Mouse (Mus musculus): Measurements from ENCODE around the gene Mllt3. TPM values are rescaled to one million over a fixed set of nuclear protein-coding genes. Genes with fewer than 3 reads are reported as not detected.
A peak's percentile ranks its signal among the peaks of the same experiment; 100 is the strongest.

Mllt3 gene
- polyA plus RNA-seq, 1 experiment from 2014 or later: 130 TPM

DNA sequence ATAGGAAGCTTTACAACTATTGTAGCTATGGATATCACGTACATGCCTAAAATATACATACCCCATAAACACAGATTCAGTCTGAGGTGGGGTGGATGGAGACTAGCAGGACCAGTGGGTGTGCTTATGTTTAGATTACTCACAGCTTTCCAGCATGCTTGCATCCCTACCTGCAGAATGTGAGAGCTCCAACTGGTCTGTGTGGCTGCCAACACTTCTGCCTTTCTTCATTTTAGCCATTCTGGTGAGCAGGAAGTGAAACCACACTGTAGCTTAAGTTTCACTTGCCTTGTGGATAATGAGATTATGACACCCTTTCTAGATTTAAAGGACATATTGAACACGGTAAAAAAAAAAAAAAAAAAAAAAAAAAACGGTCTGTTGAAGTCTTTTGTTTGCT lies 88.8 kb downstream of the Mllt3 start:
- no peak overlapping the region for H3K4me2 ChIP-seq (ENCODE audit: low read length)
- H3K4me3 ChIP-seq (replicated peaks; ENCODE audit: low read length): no peak overlapping the region
- H3K36me3 ChIP-seq (ENCODE audit: control insufficient read depth, insufficient read depth): no peaks in the 10 kb centered on the region
- H3K9me3 ChIP-seq (ENCODE audit: control insufficient read depth, low read length): no peaks in the 10 kb centered on the region
- no peak overlapping the region for H3K27ac ChIP-seq (ENCODE audit: low read length)
- H3K4me1 ChIP-seq (replicated peaks; ENCODE audit: control insufficient read depth, insufficient read depth, low read length): peaks cover 5% of the 10 kb centered on the region; the same call in 1 of the 2 replicates
- no peak overlapping the region for H3K9ac ChIP-seq (replicated peaks; ENCODE audit: low read depth, low read length)
- no peaks in the 10 kb centered on the region for H3K27me3 ChIP-seq (replicated peaks; ENCODE audit: control insufficient read depth, insufficient read depth, low read length)
- no peak for ATAC-seq
- 64% methylated on average over 3 of the region's 3 CpGs for WGBS

DNA sequence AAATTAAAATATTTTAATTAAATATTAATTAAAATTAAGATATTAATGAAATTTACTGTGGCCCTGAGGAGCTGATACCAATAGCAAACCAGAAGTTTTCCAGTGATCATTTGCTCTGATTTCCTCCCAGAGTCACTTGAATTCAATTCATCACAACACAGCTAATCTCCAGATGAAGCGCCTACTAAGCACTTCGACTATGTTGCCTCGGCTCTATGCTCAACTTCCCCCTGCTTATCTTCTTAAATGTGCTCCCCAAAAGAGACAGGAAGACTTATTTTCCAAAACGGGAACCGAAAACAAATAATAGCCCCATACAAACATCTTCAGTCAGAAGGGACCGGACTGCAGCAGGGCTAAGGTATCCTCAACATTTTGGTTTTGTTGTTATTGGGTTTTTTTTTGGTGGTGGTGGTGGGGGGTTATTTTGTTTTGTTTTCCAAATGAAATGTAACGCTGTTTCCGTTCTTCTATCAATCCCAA lies 90.2 kb downstream of the Mllt3 start:
- 76% methylated on average over 8 of the region's 8 CpGs for WGBS
- ATAC-seq: no peak

DNA sequence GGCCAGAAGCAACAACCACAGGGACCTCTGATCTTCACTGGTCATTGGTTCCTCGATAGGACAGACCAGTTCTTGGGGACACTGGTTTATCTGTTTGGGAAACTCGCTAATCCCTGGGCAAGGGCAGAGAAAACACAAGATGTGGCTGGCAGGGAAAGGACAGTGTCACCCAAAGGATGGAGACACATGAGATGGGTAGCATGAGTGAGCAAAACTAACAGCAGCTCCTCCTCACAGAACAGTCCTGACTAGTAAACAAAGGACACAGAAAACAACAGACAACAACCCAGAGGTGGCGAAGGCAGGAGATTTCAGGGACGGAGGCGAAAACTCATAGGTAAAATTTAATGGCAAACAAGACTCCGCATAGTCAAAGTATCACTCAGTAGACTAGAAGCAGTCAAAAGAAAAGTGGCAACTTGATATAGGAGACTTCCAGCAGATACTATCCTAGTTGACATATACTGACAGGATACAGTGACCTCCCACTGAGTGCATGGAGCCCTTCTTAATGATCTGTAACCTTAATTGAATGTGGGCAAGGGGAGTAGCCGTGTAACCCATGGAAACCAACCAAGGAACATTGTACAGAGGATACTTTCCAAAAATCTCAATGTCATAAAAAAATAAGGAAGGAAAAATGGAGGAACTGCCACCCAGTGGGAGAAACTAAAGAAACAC lies 93.5 kb downstream of the Mllt3 start:
- Histone ChIP-seq H3K4me2 (ENCODE audit: low read length) (no peak overlapping the region), H3K27ac (ENCODE audit: low read length) (no peak overlapping the region), H3K36me3 (ENCODE audit: control insufficient read depth, insufficient read depth) (no peaks in the 10 kb centered on the region), H3K4me3 (replicated peaks; ENCODE audit: low read length) (no peak overlapping the region), H3K9me3 (ENCODE audit: control insufficient read depth, low read length) (no peaks in the 10 kb centered on the region), H3K4me1 (replicated peaks; ENCODE audit: control insufficient read depth, insufficient read depth, low read length) (peaks cover 9% of the 10 kb centered on the region), H3K27me3 (replicated peaks; ENCODE audit: control insufficient read depth, insufficient read depth, low read length) (no peaks in the 10 kb centered on the region), H3K9ac (replicated peaks; ENCODE audit: low read depth, low read length) (no peak overlapping the region)
- no peak for ATAC-seq
- WGBS: 92% methylated on average over 7 of the region's 7 CpGs

More for the DNA sequence above, 90.2 kb downstream of the Mllt3 start:
- Histone ChIP-seq H3K4me3 (replicated peaks; ENCODE audit: low read length) (no peak overlapping the region), H3K4me1 (replicated peaks; ENCODE audit: control insufficient read depth, insufficient read depth, low read length) (peaks cover 5% of the 10 kb centered on the region; the same call in 1 of the 2 replicates), H3K9me3 (ENCODE audit: control insufficient read depth, low read length) (no peaks in the 10 kb centered on the region), H3K36me3 (ENCODE audit: control insufficient read depth, insufficient read depth) (no peaks in the 10 kb centered on the region), H3K27ac (ENCODE audit: low read length) (no peak overlapping the region), H3K9ac (replicated peaks; ENCODE audit: low read depth, low read length) (no peak overlapping the region), H3K4me2 (ENCODE audit: low read length) (no peak overlapping the region), H3K27me3 (replicated peaks; ENCODE audit: control insufficient read depth, insufficient read depth, low read length) (no peaks in the 10 kb centered on the region)

DNA sequence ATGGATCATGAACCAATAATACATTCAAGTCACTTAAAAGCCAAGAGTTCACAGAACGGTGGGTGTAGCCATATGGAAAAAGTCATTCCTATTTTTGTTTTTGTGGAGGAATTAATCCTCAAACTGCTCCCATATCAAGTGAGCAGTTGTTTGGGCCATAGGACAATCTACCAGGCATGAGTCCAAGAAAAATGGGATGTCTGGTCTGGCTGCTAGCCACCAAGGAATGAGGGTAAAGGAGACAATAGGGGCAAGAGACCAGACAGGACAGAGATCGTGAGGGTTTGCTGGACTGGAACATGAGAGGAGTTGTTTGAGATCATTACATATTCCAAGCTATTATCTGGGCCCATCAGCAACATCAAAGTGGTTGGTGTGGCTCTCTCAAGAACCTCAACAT lies 96.8 kb downstream of the Mllt3 start:
- H3K4me3 ChIP-seq (replicated peaks; ENCODE audit: low read length): no peak overlapping the region
- WGBS: 47% methylated on average over 2 of the region's 2 CpGs
- H3K27me3 ChIP-seq (replicated peaks; ENCODE audit: control insufficient read depth, insufficient read depth, low read length): no peaks in the 10 kb centered on the region
- no peak overlapping the region for H3K4me2 ChIP-seq (ENCODE audit: low read length)
- H3K36me3 ChIP-seq (ENCODE audit: control insufficient read depth, insufficient read depth): no peaks in the 10 kb centered on the region
- no peak for ATAC-seq
- peaks cover 17% of the 10 kb centered on the region for H3K4me1 ChIP-seq (replicated peaks; ENCODE audit: control insufficient read depth, insufficient read depth, low read length)
- H3K9ac ChIP-seq (replicated peaks; ENCODE audit: low read depth, low read length): no peak overlapping the region
- no peak overlapping the region for H3K27ac ChIP-seq (ENCODE audit: low read length)
- H3K9me3 ChIP-seq (ENCODE audit: control insufficient read depth, low read length): no peaks in the 10 kb centered on the region

DNA sequence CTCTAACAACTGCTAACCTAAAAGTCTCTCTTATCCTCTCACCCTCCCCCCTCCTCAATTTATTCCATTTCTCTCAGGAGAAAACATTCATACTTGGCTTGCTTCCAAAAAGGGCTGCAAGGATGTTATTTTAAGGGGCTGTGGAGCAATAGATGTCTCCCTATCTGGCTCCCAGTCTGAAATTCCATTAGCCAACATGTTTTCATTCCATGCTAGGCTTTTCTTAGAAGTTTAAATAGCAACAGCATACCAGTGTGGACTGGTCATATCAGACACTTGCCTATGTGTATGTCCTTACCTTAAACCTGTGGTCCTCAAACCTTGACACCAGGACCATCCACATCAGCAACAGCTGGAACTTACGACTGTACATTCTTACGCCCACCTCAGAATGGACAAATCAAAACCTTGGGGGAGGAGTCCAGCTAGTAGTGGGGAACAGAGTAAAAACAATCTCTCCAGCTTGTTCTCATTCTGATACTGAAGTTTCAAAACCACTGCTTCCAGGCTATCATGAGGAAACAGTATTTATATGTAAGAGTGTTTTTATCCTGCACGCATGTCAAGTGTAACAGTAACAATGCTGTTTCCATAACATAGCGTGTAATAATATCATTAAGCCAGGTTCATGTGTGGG lies 99.3 kb downstream of the Mllt3 start:
- no peaks in the 10 kb centered on the region for H3K36me3 ChIP-seq (ENCODE audit: control insufficient read depth, insufficient read depth)
- no peaks in the 10 kb centered on the region for H3K27me3 ChIP-seq (replicated peaks; ENCODE audit: control insufficient read depth, insufficient read depth, low read length)
- H3K4me1 ChIP-seq (replicated peaks; ENCODE audit: control insufficient read depth, insufficient read depth, low read length): peaks cover 29% of the 10 kb centered on the region
- no peak overlapping the region for H3K4me3 ChIP-seq (replicated peaks; ENCODE audit: low read length)
- no peak overlapping the region for H3K27ac ChIP-seq (ENCODE audit: low read length)
- 81% methylated on average over 4 of the region's 4 CpGs for WGBS
- no peak overlapping the region for H3K9ac ChIP-seq (replicated peaks; ENCODE audit: low read depth, low read length)
- ATAC-seq: no peak; the same call in 1 of the 2 replicates
- no peak overlapping the region for H3K4me2 ChIP-seq (ENCODE audit: low read length)
- H3K9me3 ChIP-seq (ENCODE audit: control insufficient read depth, low read length): no peaks in the 10 kb centered on the region

DNA sequence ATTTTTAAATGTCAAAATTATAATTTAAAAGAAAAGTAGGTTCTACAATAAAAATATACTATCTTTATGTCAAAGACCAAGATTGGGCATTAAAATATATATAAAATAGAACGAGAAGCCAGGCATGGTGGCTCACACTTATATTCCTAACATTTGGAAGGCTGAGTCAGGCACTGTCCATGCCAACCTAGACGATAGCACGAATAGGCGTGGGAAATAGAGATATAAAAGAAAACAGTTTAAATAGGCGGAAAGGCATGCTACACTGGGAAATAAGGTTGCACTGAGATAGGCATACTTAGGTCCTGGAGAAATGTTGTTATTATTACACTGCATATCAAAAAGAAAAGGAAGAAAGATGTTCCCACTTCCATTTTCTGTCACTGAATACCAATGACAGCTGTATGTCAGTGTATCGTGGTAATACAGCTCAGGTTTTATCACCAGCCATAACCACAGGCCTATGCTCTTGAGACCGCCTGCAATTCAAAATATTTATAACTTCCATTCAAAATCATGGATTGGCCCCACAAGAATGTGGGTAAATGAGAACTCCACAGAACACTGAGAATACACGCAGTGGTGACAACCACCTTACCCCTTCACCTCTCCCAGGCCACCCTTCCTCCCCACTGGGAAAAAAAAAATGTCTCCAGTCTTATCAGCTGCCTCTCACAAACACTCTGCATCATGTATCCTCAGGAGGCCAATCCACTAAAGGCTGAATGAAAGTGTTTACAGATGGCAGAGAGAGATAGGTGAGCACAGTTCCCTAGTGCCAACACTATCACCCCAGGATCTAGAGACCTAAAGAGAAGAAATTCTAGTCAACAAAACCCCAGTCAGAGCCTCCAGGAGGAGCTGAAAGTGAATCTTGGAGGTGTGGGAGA lies 102.6 kb downstream of the Mllt3 start:
- ATAC-seq: no peak
- Histone ChIP-seq H3K36me3 (ENCODE audit: control insufficient read depth, insufficient read depth) (no peaks in the 10 kb centered on the region; the same call in 1 of the 2 replicates), H3K27ac (ENCODE audit: low read length) (no peak overlapping the region), H3K4me2 (ENCODE audit: low read length) (no peak overlapping the region), H3K4me3 (replicated peaks; ENCODE audit: low read length) (no peak overlapping the region), H3K9me3 (ENCODE audit: control insufficient read depth, low read length) (no peaks in the 10 kb centered on the region), H3K9ac (replicated peaks; ENCODE audit: low read depth, low read length) (no peak overlapping the region), H3K27me3 (replicated peaks; ENCODE audit: control insufficient read depth, insufficient read depth, low read length) (no peaks in the 10 kb centered on the region), H3K4me1 (replicated peaks; ENCODE audit: control insufficient read depth, insufficient read depth, low read length) (peaks cover 39% of the 10 kb centered on the region)
- WGBS: 83% methylated on average over 8 of the region's 8 CpGs

DNA sequence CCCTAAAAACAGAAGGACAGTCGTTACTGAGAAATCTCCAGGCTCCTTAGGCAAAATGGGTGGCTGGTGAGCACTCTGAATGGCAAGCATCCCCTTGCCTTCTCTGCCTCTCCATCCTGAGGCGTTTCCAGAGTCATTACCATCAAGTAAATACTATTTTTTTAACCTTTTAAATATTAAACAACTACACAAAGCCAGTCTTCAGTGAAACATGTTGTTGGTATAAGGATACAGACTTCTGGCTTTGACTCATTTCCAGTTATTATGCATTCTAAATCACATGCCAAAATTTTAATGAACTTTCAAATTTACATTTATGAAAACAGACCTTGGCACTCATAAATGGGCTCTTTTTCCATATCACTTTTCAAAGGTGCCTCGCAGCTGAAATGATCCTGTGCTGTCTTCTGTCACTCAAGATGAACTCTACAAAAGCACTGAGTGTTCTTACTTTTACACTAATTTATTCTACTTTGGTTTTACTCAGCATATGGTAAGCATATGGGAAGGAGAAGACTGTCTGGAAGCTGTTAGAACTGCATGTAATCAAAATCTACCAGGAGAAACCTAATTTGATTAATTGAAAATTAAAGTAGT lies 104.5 kb downstream of the Mllt3 start:
- Histone ChIP-seq H3K27me3 (replicated peaks; ENCODE audit: control insufficient read depth, insufficient read depth, low read length) (no peaks in the 10 kb centered on the region), H3K4me1 (replicated peaks; ENCODE audit: control insufficient read depth, insufficient read depth, low read length) (peaks cover 30% of the 10 kb centered on the region), H3K9me3 (ENCODE audit: control insufficient read depth, low read length) (no peaks in the 10 kb centered on the region), H3K9ac (replicated peaks; ENCODE audit: low read depth, low read length) (no peak overlapping the region), H3K27ac (ENCODE audit: low read length) (peak overlapping the region; percentile 87), H3K4me3 (replicated peaks; ENCODE audit: low read length) (no peak overlapping the region), H3K4me2 (ENCODE audit: low read length) (no peak overlapping the region; the same call in 1 of the 2 replicates), H3K36me3 (ENCODE audit: control insufficient read depth, insufficient read depth) (no peaks in the 10 kb centered on the region; the same call in 1 of the 2 replicates)
- ATAC-seq: peak; percentile 91
- WGBS: 20% methylated on average over 3 of the region's 3 CpGs

DNA sequence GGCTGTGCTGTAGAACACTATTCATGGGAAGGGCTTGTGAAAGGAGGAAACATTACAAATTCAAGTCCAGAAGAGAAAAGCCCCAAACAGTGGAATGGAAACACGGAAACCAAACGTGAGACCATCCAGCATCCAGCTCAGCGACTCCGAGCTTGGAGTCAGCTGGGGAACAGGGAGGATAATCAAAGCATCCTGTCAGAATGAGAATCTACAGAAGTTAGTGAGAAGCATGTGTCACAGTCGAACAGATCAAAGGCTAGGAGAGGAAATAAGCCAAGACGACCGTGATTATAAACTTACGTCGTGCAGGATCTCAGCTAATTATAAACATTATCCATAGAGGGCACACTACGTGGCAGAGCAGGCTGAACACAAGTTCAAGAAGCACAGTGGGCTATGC lies 105.8 kb downstream of the Mllt3 start:
- 45% methylated on average over 10 of the region's 10 CpGs for WGBS
- H3K27me3 ChIP-seq (replicated peaks; ENCODE audit: control insufficient read depth, insufficient read depth, low read length): no peaks in the 10 kb centered on the region
- peak overlapping the region; percentile 87 for H3K27ac ChIP-seq (ENCODE audit: low read length)
- no peaks in the 10 kb centered on the region for H3K9me3 ChIP-seq (ENCODE audit: control insufficient read depth, low read length)
- ATAC-seq: no peak
- no peak overlapping the region for H3K4me3 ChIP-seq (replicated peaks; ENCODE audit: low read length)
- no peaks in the 10 kb centered on the region; the same call in 1 of the 2 replicates for H3K36me3 ChIP-seq (ENCODE audit: control insufficient read depth, insufficient read depth)
- H3K4me1 ChIP-seq (replicated peaks; ENCODE audit: control insufficient read depth, insufficient read depth, low read length): peaks cover 26% of the 10 kb centered on the region
- no peak overlapping the region for H3K9ac ChIP-seq (replicated peaks; ENCODE audit: low read depth, low read length)
- no peak overlapping the region for H3K4me2 ChIP-seq (ENCODE audit: low read length)

DNA sequence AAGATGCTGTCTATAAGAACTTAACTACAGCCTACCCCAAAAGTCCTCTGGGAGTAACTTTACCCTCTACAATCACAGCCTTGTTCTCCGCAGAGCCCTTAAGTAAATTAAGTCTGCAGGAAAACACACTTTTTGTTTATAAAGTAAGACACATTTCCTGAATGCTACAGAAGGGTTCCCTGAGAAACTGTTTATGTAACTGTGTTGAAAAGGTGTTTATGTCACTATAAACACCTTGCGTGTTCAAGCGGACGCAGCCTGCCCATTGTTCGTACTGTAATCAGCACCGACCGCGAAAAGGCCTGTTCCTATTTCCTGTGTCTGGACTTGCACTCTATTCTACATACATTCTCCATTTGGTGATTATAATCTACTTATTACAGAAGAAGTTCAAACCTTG lies 112.5 kb downstream of the Mllt3 start:
- H3K27me3 ChIP-seq (replicated peaks; ENCODE audit: control insufficient read depth, insufficient read depth, low read length): no peaks in the 10 kb centered on the region
- no peak overlapping the region for H3K9ac ChIP-seq (replicated peaks; ENCODE audit: low read depth, low read length)
- H3K4me1 ChIP-seq (replicated peaks; ENCODE audit: control insufficient read depth, insufficient read depth, low read length): peaks cover 17% of the 10 kb centered on the region
- no peak overlapping the region for H3K27ac ChIP-seq (ENCODE audit: low read length)
- ATAC-seq: no peak
- H3K4me3 ChIP-seq (replicated peaks; ENCODE audit: low read length): no peak overlapping the region
- H3K36me3 ChIP-seq (ENCODE audit: control insufficient read depth, insufficient read depth): no peaks in the 10 kb centered on the region
- WGBS: 73% methylated on average over 8 of the region's 8 CpGs
- H3K9me3 ChIP-seq (ENCODE audit: control insufficient read depth, low read length): no peaks in the 10 kb centered on the region
- H3K4me2 ChIP-seq (ENCODE audit: low read length): no peak overlapping the region

Data from forebrain, embryonic 16.5 days (tissue).